Comparison of ENCODE assay signal across 8 mouse cellular contexts in genomic region chr11:101626995-101627856, GRCm38 (mm10). TPM values are rescaled to one million over a fixed set of nuclear protein-coding genes. Genes with fewer than 3 reads are reported as not detected.
DNase-seq lines count a peak whose midpoint lies in the region; ATAC-seq and TF ChIP-seq lines count a peak whose summit lies in the region.

Gene Rdm1 (plus strand): TSS chr11:101627195.

- peak within 1 kb of the TSS; percentile 50 for H3K9ac ChIP-seq in hindbrain, embryonic 15.5 days

- intact Hi-C loops in left cerebral cortex, adult 2 months (cut with DNase I), result no loop called here

- H3K4me3 ChIP-seq in hindbrain, embryonic 15.5 days, result peak within 1 kb of the TSS; percentile 50
- H3K4me3 ChIP-seq in left cerebral cortex, adult 2 months, result peak within 1 kb of the TSS; percentile 68

- H3K36me3 ChIP-seq in hindbrain, embryonic 15.5 days, result no peaks in the 10 kb centered on the region

- H3K4me1 ChIP-seq in hindbrain, embryonic 15.5 days (replicated peaks), result peaks cover 6% of the 10 kb centered on the region; the same call in 1 of the 2 replicates

- DNase-seq in WW6 (ENCODE audit: low read depth, low spot score), result peak; percentile 98
- peak; percentile 76 to 82 for DNase-seq in cerebellum, postnatal 36 days
- peak; percentile 57 to 79 for DNase-seq in frontal cortex, postnatal 36 days (ENCODE audit: low spot score in 2 of 2)
- peak; percentile 70 to 78 for DNase-seq in left cerebral cortex, adult 2 months (ENCODE audit: extremely low spot score in 1 of 2, low spot score in 2 of 2)
- peak; percentile 90 to 91 for DNase-seq in right cerebral cortex, postnatal 10 days (ENCODE audit: low spot score in 2 of 2)
- peak; percentile 68 for DNase-seq in urinary bladder, postnatal 25 days (ENCODE audit: low spot score)

- peak; percentile 92 for ATAC-seq in hindbrain, embryonic 15.5 days (ENCODE audit: low FRiP score, low read depth)
- ATAC-seq in megakaryocyte, adult 5-6 weeks (ENCODE audit: poor library complexity, severe bottlenecking), result peak; percentile 61

- under 1% methylated on average over 34 of the region's 34 CpGs for whole genome bisulfite sequencing in hindbrain, embryonic 15.5 days

- H3K4me2 ChIP-seq in hindbrain, embryonic 15.5 days, result peak within 1 kb of the TSS; percentile 89

- no peaks in the 10 kb centered on the region for H3K9me3 ChIP-seq in hindbrain, embryonic 15.5 days

- no peak for TF ChIP-seq CTCF in left cerebral cortex, adult 2 months (IDR thresholded peaks at IDR 0.05)

- peak within 1 kb of the TSS; percentile 84 for H3K27ac ChIP-seq in hindbrain, embryonic 15.5 days (replicated peaks)
- H3K27ac ChIP-seq in left cerebral cortex, adult 2 months, result peak within 1 kb of the TSS; percentile 83

- H3K27me3 ChIP-seq in hindbrain, embryonic 15.5 days, result no peaks in the 10 kb centered on the region

RNA-seq across cellular contexts. Expression of gene Rdm1, which starts in this region (rescaled TPM):
- 17.9 and 19.8 TPM in 2 replicates for polyA plus RNA-seq in hindbrain, embryonic 15.5 days (2015; fragmentation: Nextera tagmentation; extraction: Ambion mirVana)
- total RNA-seq in left cerebral cortex, adult 2 months (2021), result 1 to 10 TPM; 7.8 to 9.5 TPM
- total RNA-seq in megakaryocyte, adult 5-6 weeks (2015), result 22.6 and 28.8 TPM in 2 replicates
- total RNA-seq in megakaryocyte, adult 5-6 weeks (2017), result 18.1 and 23.1 TPM in 2 replicates

Comparison
In these comparisons a context has a peak if more than half of its experiments do, and no peak if none do; other contexts are left out.
1. Peak in every context shown above with its lines: DNase-seq, ATAC-seq, H3K4me3 ChIP-seq and H3K27ac ChIP-seq.